Comparison of ENCODE assay signal across 17 mouse cellular contexts in genomic region chr13:77397646-77398045, GRCm38 (mm10).
DNase-seq lines count a peak whose midpoint lies in the region; ATAC-seq and TF ChIP-seq lines count a peak whose summit lies in the region.
"Had no signal": no experiment of that assay in that cellular context is flagged by ENCODE, and none has a peak within 500 bp of the region (broad histone marks: within the 10 kb centered on the region; RNA-seq: fewer than 3 reads in every experiment).

No protein-coding gene starts in this region.

- DNase-seq in midbrain, embryonic 11.5 days (ENCODE audit: low spot score, missing footprints): no peak
- peak; percentile 61 for DNase-seq in forebrain, postnatal 0 days
- DNase-seq in midbrain, postnatal 0 days (ENCODE audit: low spot score): no peak
- DNase-seq in cerebellum, postnatal 10 days: no peak
- DNase-seq in ovary, adult 18-20 months (ENCODE audit: low spot score): no peak
- DNase-seq: adrenal gland, postnatal 36 days; cerebellum, adult 8-10 months; embryo, embryonic 11 days; gastrocnemius, postnatal 10 days; heart, adult 2 months; kidney, adult 8-10 months; kidney, postnatal 4 days had no signal

- no peak overlapping the region for H3K9ac ChIP-seq in midbrain, embryonic 12.5 days (replicated peaks)
- H3K9ac ChIP-seq in midbrain, embryonic 11.5 days (ENCODE audit: low read length): no peak overlapping the region
- H3K9ac ChIP-seq in forebrain, embryonic 12.5 days: no peak overlapping the region
- peak overlapping the region; percentile 35 for H3K9ac ChIP-seq in forebrain, postnatal 0 days
- H3K9ac ChIP-seq in midbrain, postnatal 0 days (replicated peaks; ENCODE audit: low read length, poor library complexity, severe bottlenecking): no peak overlapping the region
- H3K9ac ChIP-seq: embryonic facial prominence, embryonic 15.5 days; limb, embryonic 13.5 days; liver, embryonic 14.5 days had no signal

- no peak overlapping the region for H3K4me2 ChIP-seq in midbrain, embryonic 12.5 days (replicated peaks)
- no peak overlapping the region for H3K4me2 ChIP-seq in midbrain, embryonic 11.5 days
- no peak overlapping the region for H3K4me2 ChIP-seq in forebrain, embryonic 12.5 days
- peak overlapping the region; percentile 32; the same call in 1 of the 2 replicates for H3K4me2 ChIP-seq in forebrain, postnatal 0 days (ENCODE audit: low read depth)
- no peak overlapping the region for H3K4me2 ChIP-seq in midbrain, postnatal 0 days (ENCODE audit: low read depth, low read length, poor library complexity, severe bottlenecking)
- H3K4me2 ChIP-seq: embryonic facial prominence, embryonic 15.5 days; limb, embryonic 13.5 days had no signal

- peaks cover 20% of the 10 kb centered on the region for H3K4me1 ChIP-seq in midbrain, embryonic 12.5 days
- H3K4me1 ChIP-seq in midbrain, embryonic 11.5 days (ENCODE audit: control insufficient read depth, insufficient read depth, low read length): peaks cover 6% of the 10 kb centered on the region; the same call in 1 of the 2 replicates
- H3K4me1 ChIP-seq in forebrain, embryonic 12.5 days: peaks cover 18% of the 10 kb centered on the region
- H3K4me1 ChIP-seq in forebrain, postnatal 0 days (ENCODE audit: insufficient read depth): peaks cover 13% of the 10 kb centered on the region; the same call in 1 of the 2 replicates
- H3K4me1 ChIP-seq in midbrain, postnatal 0 days (ENCODE audit: insufficient read depth, low read length): peaks cover 5% of the 10 kb centered on the region; the same call in 1 of the 2 replicates
- H3K4me1 ChIP-seq: embryonic facial prominence, embryonic 15.5 days; limb, embryonic 13.5 days had no signal

- H3K4me3 ChIP-seq in midbrain, embryonic 12.5 days: no peak overlapping the region
- no peak overlapping the region for H3K4me3 ChIP-seq in midbrain, embryonic 11.5 days (ENCODE audit: low read depth, low read length)
- no peak overlapping the region for H3K4me3 ChIP-seq in forebrain, embryonic 12.5 days (replicated peaks)
- H3K4me3 ChIP-seq in forebrain, postnatal 0 days (ENCODE audit: low read depth, low read length): no peak overlapping the region
- no peak overlapping the region for H3K4me3 ChIP-seq in midbrain, postnatal 0 days (ENCODE audit: low read depth, low read length)
- H3K4me3 ChIP-seq: embryonic facial prominence, embryonic 15.5 days; heart, adult 2 months; limb, embryonic 13.5 days had no signal

- peak overlapping the region; percentile 52; the same call in 1 of the 2 replicates for H3K27ac ChIP-seq in midbrain, embryonic 12.5 days (replicated peaks)
- H3K27ac ChIP-seq in midbrain, embryonic 11.5 days (ENCODE audit: low read depth, low read length): no peak overlapping the region
- peak overlapping the region; percentile 77 for H3K27ac ChIP-seq in forebrain, embryonic 12.5 days
- peak overlapping the region; percentile 79 for H3K27ac ChIP-seq in forebrain, postnatal 0 days (ENCODE audit: low read depth, low read length)
- peak overlapping the region; percentile 49 for H3K27ac ChIP-seq in midbrain, postnatal 0 days (ENCODE audit: low read depth, low read length)
- H3K27ac ChIP-seq: embryonic facial prominence, embryonic 15.5 days; heart, adult 2 months; limb, embryonic 13.5 days; liver, embryonic 14.5 days had no signal

- no peak for ATAC-seq in midbrain, embryonic 12.5 days (ENCODE audit: low FRiP score, low read depth)
- ATAC-seq in midbrain, embryonic 11.5 days (ENCODE audit: low FRiP score): no peak
- ATAC-seq in forebrain, embryonic 12.5 days (ENCODE audit: low FRiP score): peak; percentile 24; the same call in 1 of the 2 replicates
- ATAC-seq in forebrain, postnatal 0 days: peak; percentile 40
- ATAC-seq in midbrain, postnatal 0 days (ENCODE audit: low FRiP score): peak; percentile 38; the same call in 1 of the 2 replicates

- H3K27me3 ChIP-seq in midbrain, embryonic 12.5 days: no peaks in the 10 kb centered on the region
- H3K27me3 ChIP-seq in midbrain, embryonic 11.5 days (ENCODE audit: control insufficient read depth, insufficient read depth, low read length): no peaks in the 10 kb centered on the region
- no peaks in the 10 kb centered on the region for H3K27me3 ChIP-seq in forebrain, embryonic 12.5 days
- no peaks in the 10 kb centered on the region for H3K27me3 ChIP-seq in forebrain, postnatal 0 days (ENCODE audit: insufficient read depth, low read length)
- no peaks in the 10 kb centered on the region for H3K27me3 ChIP-seq in midbrain, postnatal 0 days (ENCODE audit: insufficient read depth, low read length)
- H3K27me3 ChIP-seq: embryonic facial prominence, embryonic 15.5 days; limb, embryonic 13.5 days had no signal

- 83% methylated on average over 7 of the region's 7 CpGs for WGBS in midbrain, embryonic 12.5 days
- 89% methylated on average over 7 of the region's 7 CpGs for WGBS in midbrain, embryonic 11.5 days
- WGBS in forebrain, embryonic 12.5 days: 57% methylated on average over 7 of the region's 7 CpGs
- WGBS in forebrain, postnatal 0 days: 43% methylated on average over 7 of the region's 7 CpGs
- 57% methylated on average over 7 of the region's 7 CpGs for WGBS in midbrain, postnatal 0 days

- no peak for TF ChIP-seq CTCF in forebrain, postnatal 0 days (IDR thresholded peaks at IDR 0.05; ENCODE audit: low read depth)
- TF ChIP-seq CTCF in midbrain, postnatal 0 days (IDR thresholded peaks at IDR 0.05): no peak

- no peaks in the 10 kb centered on the region for H3K9me3 ChIP-seq in midbrain, embryonic 12.5 days
- H3K9me3 ChIP-seq in midbrain, embryonic 11.5 days (ENCODE audit: control insufficient read depth, low read length): no peaks in the 10 kb centered on the region
- no peaks in the 10 kb centered on the region for H3K9me3 ChIP-seq in forebrain, embryonic 12.5 days
- H3K9me3 ChIP-seq in forebrain, postnatal 0 days (ENCODE audit: low read length): no peaks in the 10 kb centered on the region
- H3K9me3 ChIP-seq in midbrain, postnatal 0 days (ENCODE audit: low read length): no peaks in the 10 kb centered on the region
- H3K9me3 ChIP-seq: embryonic facial prominence, embryonic 15.5 days; limb, embryonic 13.5 days had no signal

- no peaks in the 10 kb centered on the region for H3K36me3 ChIP-seq in midbrain, embryonic 12.5 days
- H3K36me3 ChIP-seq in midbrain, embryonic 11.5 days (ENCODE audit: control insufficient read depth, insufficient read depth, low read length): no peaks in the 10 kb centered on the region
- no peaks in the 10 kb centered on the region for H3K36me3 ChIP-seq in forebrain, embryonic 12.5 days (replicated peaks)
- no peaks in the 10 kb centered on the region for H3K36me3 ChIP-seq in forebrain, postnatal 0 days (ENCODE audit: insufficient read depth)
- no peaks in the 10 kb centered on the region for H3K36me3 ChIP-seq in midbrain, postnatal 0 days (ENCODE audit: insufficient read depth, low read length)
- H3K36me3 ChIP-seq: embryonic facial prominence, embryonic 15.5 days; limb, embryonic 13.5 days had no signal

Comparison
In these comparisons a context has a peak if more than half of its experiments do, and no peak if none do; other contexts are left out.
1. ATAC-seq: peak in forebrain, embryonic 12.5 days (single experiment), forebrain, postnatal 0 days (single experiment) and midbrain, postnatal 0 days (single experiment); none in midbrain, embryonic 12.5 days (single experiment) and midbrain, embryonic 11.5 days (single experiment).